Mouse (Mus musculus): Measurements from ENCODE around the gene Dctn1. TPM values are rescaled to one million over a fixed set of nuclear protein-coding genes. Genes with fewer than 3 reads are reported as not detected.

Gene Dctn1
- polyA plus RNA-seq, 1 experiment, result 113 TPM

GRCm38 (mm10) chr6:83208050-83208400 is 42.3 kb downstream of the Dctn1 start:
- peaks cover 54% of the 10 kb centered on the region for H3K27me3 ChIP-seq (replicated peaks)
- H3K4me3 ChIP-seq (replicated peaks), result no peak overlapping the region
- H3K36me3 ChIP-seq (replicated peaks; ENCODE audit: low read length), result no peaks in the 10 kb centered on the region
- TF ChIP-seq GATA1 (IDR thresholded peaks at IDR 0.05; ENCODE audit: borderline replicate concordance, low read length) (no peak), FLI1 (IDR thresholded peaks at IDR 0.05; ENCODE audit: low read length) (no peak)
- peaks cover 4% of the 10 kb centered on the region; the same call in 1 of the 2 replicates for H3K9me3 ChIP-seq
- no peaks in the 10 kb centered on the region; the same call in 1 of the 2 replicates for H3K4me1 ChIP-seq

- Histone ChIP-seq H3K9me3 (peaks cover 6% of the 10 kb centered on the region), H3K36me3 (replicated peaks; ENCODE audit: low read length) (no peaks in the 10 kb centered on the region), H3K4me1 (peaks cover 7% of the 10 kb centered on the region; the same call in 1 of the 2 replicates), H3K27me3 (replicated peaks) (peaks cover 59% of the 10 kb centered on the region), H3K4me3 (replicated peaks) (no peak overlapping the region)
- TF ChIP-seq GATA1 (IDR thresholded peaks at IDR 0.05; ENCODE audit: borderline replicate concordance, low read length), result no peak
- TF ChIP-seq FLI1 (IDR thresholded peaks at IDR 0.05; ENCODE audit: low read length), result no peak
Observed at GRCm38 (mm10) chr6:83210495-83210894, 44.8 kb downstream of the Dctn1 start.

GRCm38 (mm10) chr6:83211526-83211925 is 45.8 kb downstream of the Dctn1 start:
- Histone ChIP-seq H3K36me3 (replicated peaks; ENCODE audit: low read length) (no peaks in the 10 kb centered on the region), H3K4me3 (replicated peaks) (no peak overlapping the region), H3K27me3 (replicated peaks) (peaks cover 53% of the 10 kb centered on the region), H3K9me3 (peaks cover 6% of the 10 kb centered on the region), H3K4me1 (peaks cover 7% of the 10 kb centered on the region; the same call in 1 of the 2 replicates)
- no peak for TF ChIP-seq FLI1 (IDR thresholded peaks at IDR 0.05; ENCODE audit: low read length)

- peaks cover 6% of the 10 kb centered on the region for H3K9me3 ChIP-seq
- no peak overlapping the region for H3K4me3 ChIP-seq (replicated peaks)
- H3K27me3 ChIP-seq (replicated peaks), result peaks cover 43% of the 10 kb centered on the region
- TF ChIP-seq GATA1 (IDR thresholded peaks at IDR 0.05; ENCODE audit: borderline replicate concordance, low read length) (no peak), FLI1 (IDR thresholded peaks at IDR 0.05; ENCODE audit: low read length) (no peak)
- H3K4me1 ChIP-seq, result peaks cover 7% of the 10 kb centered on the region; the same call in 1 of the 2 replicates
- no peaks in the 10 kb centered on the region for H3K36me3 ChIP-seq (replicated peaks; ENCODE audit: low read length)
Observed at GRCm38 (mm10) chr6:83215002-83215666, 49.4 kb downstream of the Dctn1 start.

GRCm38 (mm10) chr6:83219814-83220213 is 54.1 kb downstream of the Dctn1 start, which contains the start of gene Slc4a5:
Gene Slc4a5 (plus strand): TSS chr6:83219828.
- TF ChIP-seq FLI1 (IDR thresholded peaks at IDR 0.05; ENCODE audit: low read length) (no peak), GATA1 (IDR thresholded peaks at IDR 0.05; ENCODE audit: borderline replicate concordance, low read length) (no peak)
- no peaks in the 10 kb centered on the region for H3K9me3 ChIP-seq
- H3K36me3 ChIP-seq (replicated peaks; ENCODE audit: low read length), result no peaks in the 10 kb centered on the region
- no peak within 1 kb of the TSS for H3K4me3 ChIP-seq (replicated peaks)
- peaks cover 49% of the 10 kb centered on the region for H3K27me3 ChIP-seq (replicated peaks)
- H3K4me1 ChIP-seq, result peaks cover 7% of the 10 kb centered on the region; the same call in 1 of the 2 replicates

- no peak overlapping the region for H3K4me3 ChIP-seq (replicated peaks)
- peaks cover 4% of the 10 kb centered on the region; the same call in 1 of the 2 replicates for H3K4me1 ChIP-seq
- peaks cover 77% of the 10 kb centered on the region for H3K27me3 ChIP-seq (replicated peaks)
- TF ChIP-seq GATA1 (IDR thresholded peaks at IDR 0.05; ENCODE audit: borderline replicate concordance, low read length) (no peak), FLI1 (IDR thresholded peaks at IDR 0.05; ENCODE audit: low read length) (no peak)
- H3K36me3 ChIP-seq (replicated peaks; ENCODE audit: low read length), result no peaks in the 10 kb centered on the region
- no peaks in the 10 kb centered on the region for H3K9me3 ChIP-seq
Observed at GRCm38 (mm10) chr6:83231486-83231885, 65.8 kb downstream of the Dctn1 start.

- Histone ChIP-seq H3K36me3 (replicated peaks; ENCODE audit: low read length) (no peaks in the 10 kb centered on the region), H3K4me3 (replicated peaks) (no peak overlapping the region), H3K4me1 (peaks cover 4% of the 10 kb centered on the region; the same call in 1 of the 2 replicates), H3K9me3 (no peaks in the 10 kb centered on the region), H3K27me3 (replicated peaks) (peaks cover 79% of the 10 kb centered on the region)
- TF ChIP-seq FLI1 (IDR thresholded peaks at IDR 0.05; ENCODE audit: low read length) (no peak), GATA1 (IDR thresholded peaks at IDR 0.05; ENCODE audit: borderline replicate concordance, low read length) (no peak)
Observed at GRCm38 (mm10) chr6:83233306-83233705, 67.6 kb downstream of the Dctn1 start.

GRCm38 (mm10) chr6:83234280-83234741 is 68.6 kb downstream of the Dctn1 start:
- H3K4me3 ChIP-seq (replicated peaks), result no peak overlapping the region

GRCm38 (mm10) chr6:83237123-83237522 is 71.4 kb downstream of the Dctn1 start:
- H3K4me1 ChIP-seq, result peaks cover 4% of the 10 kb centered on the region; the same call in 1 of the 2 replicates
- no peak for TF ChIP-seq FLI1 (IDR thresholded peaks at IDR 0.05; ENCODE audit: low read length)
- no peak for TF ChIP-seq GATA1 (IDR thresholded peaks at IDR 0.05; ENCODE audit: borderline replicate concordance, low read length)
- H3K9me3 ChIP-seq, result no peaks in the 10 kb centered on the region
- peaks cover 91% of the 10 kb centered on the region for H3K27me3 ChIP-seq (replicated peaks)
- no peaks in the 10 kb centered on the region for H3K36me3 ChIP-seq (replicated peaks; ENCODE audit: low read length)
- H3K4me3 ChIP-seq (replicated peaks), result no peak overlapping the region

More at GRCm38 (mm10) chr6:83234280-83234741, 68.6 kb downstream of the Dctn1 start:
- Histone ChIP-seq H3K36me3 (replicated peaks; ENCODE audit: low read length) (no peaks in the 10 kb centered on the region), H3K27me3 (replicated peaks) (peaks cover 84% of the 10 kb centered on the region), H3K4me1 (peaks cover 4% of the 10 kb centered on the region; the same call in 1 of the 2 replicates), H3K9me3 (no peaks in the 10 kb centered on the region)
- no peak for TF ChIP-seq GATA1 (IDR thresholded peaks at IDR 0.05; ENCODE audit: borderline replicate concordance, low read length)
- TF ChIP-seq FLI1 (IDR thresholded peaks at IDR 0.05; ENCODE audit: low read length), result no peak

- Histone ChIP-seq H3K27me3 (replicated peaks) (peaks cover 92% of the 10 kb centered on the region), H3K9me3 (peaks cover 11% of the 10 kb centered on the region; the same call in 1 of the 2 replicates), H3K4me3 (replicated peaks) (no peak overlapping the region), H3K4me1 (peaks cover 6% of the 10 kb centered on the region), H3K36me3 (replicated peaks; ENCODE audit: low read length) (no peaks in the 10 kb centered on the region)
- TF ChIP-seq FLI1 (IDR thresholded peaks at IDR 0.05; ENCODE audit: low read length), result no peak
- TF ChIP-seq GATA1 (IDR thresholded peaks at IDR 0.05; ENCODE audit: borderline replicate concordance, low read length), result no peak
Observed at GRCm38 (mm10) chr6:83244422-83245061, 78.8 kb downstream of the Dctn1 start.
